Mouse (Mus musculus): ENCODE data around the gene Chrm5.

DNA sequence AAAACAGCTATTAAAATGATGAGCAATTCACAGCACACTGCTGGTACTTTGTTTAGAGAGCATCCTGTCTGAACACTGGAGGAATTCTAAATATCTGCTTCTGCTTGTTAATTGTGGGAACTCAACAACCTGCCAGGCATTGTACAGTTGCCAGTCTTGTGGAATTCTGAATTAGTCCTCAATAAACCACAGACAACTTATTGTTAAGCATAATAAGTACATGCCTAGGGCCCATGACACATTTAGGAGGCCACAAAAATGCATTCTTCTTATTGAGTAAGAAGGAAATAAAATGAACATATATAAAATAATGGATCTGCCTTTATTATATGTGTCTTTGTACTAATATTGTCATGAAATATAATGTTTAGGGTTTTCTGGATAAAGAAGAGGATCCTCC, 35.1 kb downstream of the Chrm5 start:
- no peak for TF ChIP-seq CTCF (IDR thresholded peaks at IDR 0.05; ENCODE audit: extremely low read depth, insufficient read depth, low read length)
- no peak for TF ChIP-seq POLR2A (IDR thresholded peaks at IDR 0.05; ENCODE audit: extremely low read depth, insufficient read depth, low read length)

Data from cortical plate, adult 2 months (tissue).